Mouse (Mus musculus): ENCODE measurements around the gene Ugt8a. TPM values are rescaled to one million over a fixed set of nuclear protein-coding genes. Genes with fewer than 3 reads are reported as not detected.
A peak's percentile ranks its signal among the peaks of the same experiment; 100 is the strongest.

Gene Ugt8a
- polyA plus RNA-seq (2015; fragmentation: Nextera tagmentation; extraction: Ambion mirVana), result 6.2 and 7.4 TPM in 2 replicates

- Histone ChIP-seq H3K9me3 (replicated peaks) (no peaks in the 10 kb centered on the region), H3K4me3 (replicated peaks) (peak within 1 kb of the TSS; percentile 61), H3K9ac (peak within 1 kb of the TSS; percentile 45), H3K27me3 (peaks cover 48% of the 10 kb centered on the region), H3K4me2 (peak within 1 kb of the TSS; percentile 93), H3K36me3 (no peaks in the 10 kb centered on the region), H3K4me1 (peaks cover 18% of the 10 kb centered on the region), H3K27ac (no peak within 1 kb of the TSS)
- WGBS, result under 1% methylated on average over 68 of the region's 85 CpGs
- ATAC-seq (replicated peaks; ENCODE audit: low FRiP score), result peak; percentile 87
Measured at GRCm38 (mm10) chr3:125938092-125938755, at the start of gene Ugt8a. TSS of gene Ugt8a (minus strand) at chr3:125938619.

DNA sequence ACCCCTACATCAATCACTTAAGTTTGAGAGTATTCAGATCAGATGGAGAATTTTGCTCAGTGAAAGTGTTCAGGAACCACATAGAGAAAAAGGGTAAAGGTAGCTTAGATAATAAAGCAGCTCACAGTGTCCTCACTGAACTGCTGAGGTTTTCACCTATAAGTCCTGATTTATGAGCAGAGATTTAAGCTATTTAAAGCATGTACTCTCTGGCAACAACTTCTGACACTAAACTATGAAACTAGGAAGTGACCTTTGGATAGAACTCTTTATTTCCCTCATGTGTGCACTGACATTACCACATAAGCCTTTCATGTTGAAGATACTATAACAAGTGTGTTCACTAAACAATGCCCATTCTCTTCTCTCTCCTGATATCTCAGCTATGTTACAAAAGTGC, 48.2 kb upstream of the Ugt8a start:
- Histone ChIP-seq H3K27me3 (no peaks in the 10 kb centered on the region), H3K9me3 (replicated peaks) (no peaks in the 10 kb centered on the region), H3K27ac (no peak overlapping the region), H3K4me2 (no peak overlapping the region), H3K9ac (no peak overlapping the region), H3K4me1 (no peaks in the 10 kb centered on the region), H3K36me3 (no peaks in the 10 kb centered on the region), H3K4me3 (replicated peaks) (no peak overlapping the region)
- ATAC-seq (replicated peaks; ENCODE audit: low FRiP score), result no peak

GRCm38 (mm10) chr3:125983707-125984420, 45.4 kb upstream of the Ugt8a start:
- WGBS, result 70% methylated on average over 2 of the region's 2 CpGs
- Histone ChIP-seq H3K36me3 (no peaks in the 10 kb centered on the region), H3K27ac (no peak overlapping the region), H3K9ac (no peak overlapping the region), H3K27me3 (no peaks in the 10 kb centered on the region), H3K4me2 (no peak overlapping the region), H3K4me3 (replicated peaks) (no peak overlapping the region), H3K4me1 (no peaks in the 10 kb centered on the region), H3K9me3 (replicated peaks) (no peaks in the 10 kb centered on the region)
- no peak for ATAC-seq (replicated peaks; ENCODE audit: low FRiP score)

GRCm38 (mm10) chr3:125979475-125979874, 41.1 kb upstream of the Ugt8a start:
- H3K27ac ChIP-seq, result no peak overlapping the region
- no peaks in the 10 kb centered on the region for H3K9me3 ChIP-seq (replicated peaks)
- ATAC-seq (replicated peaks; ENCODE audit: low FRiP score), result no peak
- no peaks in the 10 kb centered on the region for H3K4me1 ChIP-seq
- no peaks in the 10 kb centered on the region for H3K36me3 ChIP-seq
- H3K4me3 ChIP-seq (replicated peaks), result no peak overlapping the region
- H3K4me2 ChIP-seq, result no peak overlapping the region
- H3K27me3 ChIP-seq, result no peaks in the 10 kb centered on the region
- WGBS, result 71% methylated on average over 3 of the region's 3 CpGs
- no peak overlapping the region for H3K9ac ChIP-seq

DNA sequence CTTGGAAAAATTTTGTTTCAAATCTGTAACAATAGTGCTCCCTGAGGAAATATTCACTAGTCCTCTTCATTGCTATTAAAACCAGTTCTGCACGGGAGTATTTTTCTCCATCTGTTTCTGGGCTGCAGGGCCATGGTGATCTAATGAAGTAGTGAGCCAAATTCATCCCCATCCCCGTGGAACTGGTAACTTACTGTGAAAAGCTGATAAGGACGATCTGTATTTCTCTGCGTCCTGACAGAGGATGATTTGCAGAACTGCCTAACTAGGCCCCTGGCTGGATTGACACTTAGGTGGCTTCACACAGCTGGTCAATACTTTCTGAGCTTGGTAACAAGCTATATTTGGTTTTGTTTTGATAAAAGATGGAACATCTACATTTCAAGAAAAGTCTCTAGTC, 37.5 kb upstream of the Ugt8a start:
- H3K4me3 ChIP-seq (replicated peaks), result no peak overlapping the region
- no peaks in the 10 kb centered on the region for H3K4me1 ChIP-seq
- no peaks in the 10 kb centered on the region for H3K9me3 ChIP-seq (replicated peaks)
- WGBS, result 63% methylated on average over 4 of the region's 4 CpGs
- H3K27me3 ChIP-seq, result no peaks in the 10 kb centered on the region
- H3K27ac ChIP-seq, result no peak overlapping the region
- no peaks in the 10 kb centered on the region for H3K36me3 ChIP-seq
- H3K9ac ChIP-seq, result no peak overlapping the region
- no peak overlapping the region for H3K4me2 ChIP-seq
- ATAC-seq (replicated peaks; ENCODE audit: low FRiP score), result no peak

DNA sequence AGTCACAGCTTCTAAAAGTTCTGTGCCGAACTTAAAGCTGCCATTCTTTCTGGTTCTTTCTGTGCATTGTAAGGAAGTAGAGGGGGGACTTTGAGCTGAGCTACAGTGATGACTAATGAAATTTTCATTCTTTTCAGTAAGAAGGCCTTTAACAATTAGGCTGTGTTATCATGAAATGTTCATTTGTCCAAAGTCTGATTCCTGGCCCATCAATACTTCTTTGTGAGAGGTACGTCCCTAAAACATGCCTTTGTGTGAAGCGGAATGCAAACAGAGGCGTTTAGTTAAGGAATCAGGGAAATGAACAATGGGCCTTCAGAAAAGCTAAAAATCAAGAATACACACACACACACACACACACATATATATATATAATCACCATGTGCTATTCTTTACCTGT, 31.0 kb upstream of the Ugt8a start:
- Histone ChIP-seq H3K27me3 (no peaks in the 10 kb centered on the region), H3K27ac (no peak overlapping the region), H3K4me3 (replicated peaks) (no peak overlapping the region), H3K9me3 (replicated peaks) (no peaks in the 10 kb centered on the region), H3K9ac (no peak overlapping the region), H3K4me1 (no peaks in the 10 kb centered on the region), H3K36me3 (no peaks in the 10 kb centered on the region), H3K4me2 (no peak overlapping the region)
- WGBS, result 83% methylated on average over 4 of the region's 4 CpGs
- ATAC-seq (replicated peaks; ENCODE audit: low FRiP score), result no peak

- Histone ChIP-seq H3K4me2 (no peak overlapping the region), H3K9ac (no peak overlapping the region), H3K9me3 (replicated peaks) (no peaks in the 10 kb centered on the region), H3K27me3 (no peaks in the 10 kb centered on the region), H3K36me3 (no peaks in the 10 kb centered on the region), H3K4me1 (no peaks in the 10 kb centered on the region), H3K4me3 (replicated peaks) (no peak overlapping the region), H3K27ac (no peak overlapping the region)
- 81% methylated on average over 3 of the region's 3 CpGs for WGBS
- no peak for ATAC-seq (replicated peaks; ENCODE audit: low FRiP score)
Measured at GRCm38 (mm10) chr3:125956196-125956885, 17.9 kb upstream of the Ugt8a start.

GRCm38 (mm10) chr3:125954881-125955280, 16.5 kb upstream of the Ugt8a start:
- H3K4me3 ChIP-seq (replicated peaks), result no peak overlapping the region
- no peaks in the 10 kb centered on the region for H3K27me3 ChIP-seq
- no peaks in the 10 kb centered on the region for H3K9me3 ChIP-seq (replicated peaks)
- no peak for ATAC-seq (replicated peaks; ENCODE audit: low FRiP score)
- no peak overlapping the region for H3K9ac ChIP-seq
- H3K27ac ChIP-seq, result no peak overlapping the region
- no peak overlapping the region for H3K4me2 ChIP-seq
- 76% methylated on average over 1 of the region's 1 CpGs for WGBS
- H3K36me3 ChIP-seq, result no peaks in the 10 kb centered on the region
- no peaks in the 10 kb centered on the region for H3K4me1 ChIP-seq

- Histone ChIP-seq H3K4me1 (peaks cover 18% of the 10 kb centered on the region), H3K9ac (no peak overlapping the region), H3K27ac (no peak overlapping the region), H3K27me3 (peaks cover 47% of the 10 kb centered on the region), H3K4me3 (replicated peaks) (no peak overlapping the region), H3K36me3 (no peaks in the 10 kb centered on the region), H3K4me2 (no peak overlapping the region), H3K9me3 (replicated peaks) (no peaks in the 10 kb centered on the region)
- WGBS, result 71% methylated on average over 3 of the region's 3 CpGs
- ATAC-seq (replicated peaks; ENCODE audit: low FRiP score), result no peak
Measured at GRCm38 (mm10) chr3:125940811-125941210, 2.4 kb upstream of the Ugt8a start.

DNA sequence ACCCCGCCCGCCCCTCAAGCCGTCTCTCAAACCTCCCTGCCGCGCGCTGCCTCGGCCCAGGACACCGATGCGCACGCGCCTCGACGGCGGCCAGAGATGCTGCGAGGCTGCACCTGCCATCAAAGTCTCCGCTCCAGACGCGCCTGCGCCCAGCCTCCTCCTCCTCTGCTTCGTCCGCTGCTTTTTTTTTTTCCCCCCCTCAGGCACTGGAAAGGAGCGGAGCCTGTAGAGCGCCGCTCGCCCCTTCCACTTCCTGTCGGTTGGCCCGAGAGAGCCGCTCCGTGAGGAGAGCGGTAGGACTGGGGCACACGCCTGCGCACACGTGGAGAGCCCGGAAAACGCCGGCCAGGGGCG, 314 bp upstream of the Ugt8a start:
- ATAC-seq (replicated peaks; ENCODE audit: low FRiP score), result peak; percentile 77
- H3K27ac ChIP-seq, result no peak overlapping the region

GRCm38 (mm10) chr3:125937536-125938091, 805 bp downstream of the Ugt8a start:
- ATAC-seq (replicated peaks; ENCODE audit: low FRiP score), result peak; percentile 79
- Histone ChIP-seq H3K36me3 (no peaks in the 10 kb centered on the region), H3K4me2 (peak overlapping the region; percentile 93), H3K4me1 (peaks cover 18% of the 10 kb centered on the region), H3K4me3 (replicated peaks) (peak overlapping the region; percentile 61), H3K9ac (peak overlapping the region; percentile 45), H3K27me3 (peaks cover 48% of the 10 kb centered on the region), H3K9me3 (replicated peaks) (no peaks in the 10 kb centered on the region), H3K27ac (no peak overlapping the region)
- 1% methylated on average over 42 of the region's 43 CpGs for WGBS

More for the DNA sequence above, 314 bp upstream of the Ugt8a start:
- H3K9me3 ChIP-seq (replicated peaks), result no peaks in the 10 kb centered on the region
- peak overlapping the region; percentile 61 for H3K4me3 ChIP-seq (replicated peaks)
- peak overlapping the region; percentile 93 for H3K4me2 ChIP-seq
- no peak overlapping the region for H3K9ac ChIP-seq
- peaks cover 18% of the 10 kb centered on the region for H3K4me1 ChIP-seq
- WGBS, result 3% methylated on average over 29 of the region's 37 CpGs
- peaks cover 52% of the 10 kb centered on the region for H3K27me3 ChIP-seq
- H3K36me3 ChIP-seq, result no peaks in the 10 kb centered on the region

GRCm38 (mm10) chr3:125935796-125936195, 2.6 kb downstream of the Ugt8a start:
- Histone ChIP-seq H3K9ac (no peak overlapping the region), H3K4me3 (replicated peaks) (no peak overlapping the region), H3K27ac (no peak overlapping the region), H3K4me1 (peaks cover 18% of the 10 kb centered on the region), H3K4me2 (no peak overlapping the region), H3K9me3 (replicated peaks) (no peaks in the 10 kb centered on the region), H3K36me3 (no peaks in the 10 kb centered on the region), H3K27me3 (peaks cover 42% of the 10 kb centered on the region)
- ATAC-seq (replicated peaks; ENCODE audit: low FRiP score), result no peak

Measured in kidney, embryonic 15.5 days (tissue).